Mouse (Mus musculus) heart, postnatal 0 days (tissue): ENCODE results near the gene Sgpl1. TPM values are rescaled to one million over a fixed set of nuclear protein-coding genes. Genes with fewer than 3 reads are reported as not detected.

Experiments
- ATAC-seq: fragments of 200-750 bp; cut with Nextera tagmentation; 2 replicates; pipeline ENCODE4 v1.8.0; 2017; ENCODE audit warnings: low read depth, moderate number of reproducible peaks, moderate library complexity; ENCODE audit not compliant: insufficient read depth
- DNase-seq: peaks from one replicate; pipeline ENCODE4 v3.0.0-alpha.2; 2016; ENCODE audit warnings: low spot score
- H3K27ac ChIP-seq: fragments of 300-500 bp; sonication (generic); 2 replicates; pipeline ENCODE4 v1.5.1; 2014; ENCODE audit warnings: low read depth, mild to moderate bottlenecking
- H3K27me3 ChIP-seq: fragments of 300-500 bp; sonication (generic); 2 replicates; pipeline ENCODE4 v1.6.1; 2014; ENCODE audit warnings: low read length, mixed read lengths; ENCODE audit not compliant: control insufficient read depth, insufficient read depth
- H3K36me3 ChIP-seq: fragments of 300-500 bp; sonication (generic); replicated peaks from 2 replicates; pipeline ENCODE4 v1.6.1; 2014; ENCODE audit warnings: low read length, mixed read lengths; ENCODE audit not compliant: control insufficient read depth, insufficient read depth
- H3K4me1 ChIP-seq: fragments of 300-500 bp; sonication (generic); 2 replicates; pipeline ENCODE4 v1.6.1; 2014; ENCODE audit warnings: antibody characterized with exemption; ENCODE audit not compliant: control insufficient read depth, insufficient read depth
- H3K4me2 ChIP-seq: fragments of 300-500 bp; sonication (generic); 2 replicates; pipeline ENCODE4 v1.6.1; 2014; ENCODE audit warnings: low read depth, mild to moderate bottlenecking, low read length, moderate library complexity
- H3K4me3 ChIP-seq: fragments of 300-500 bp; sonication (generic); 2 replicates; pipeline ENCODE4 v1.5.1; 2014; ENCODE audit warnings: low read depth, low read length
- H3K9ac ChIP-seq: fragments of 300-500 bp; sonication (generic); replicated peaks from 2 replicates; pipeline ENCODE4 v1.6.1; 2014; ENCODE audit warnings: low read depth, low read length, mixed read lengths
- H3K9me3 ChIP-seq: fragments of 300-500 bp; sonication (generic); replicated peaks from 2 replicates; pipeline ENCODE4 v1.6.1; 2016; ENCODE audit warnings: low read length; ENCODE audit not compliant: control insufficient read depth
- CTCF ChIP-seq: IDR thresholded peaks from 2 replicates; pipeline ENCODE4 v1.5.1; 2016; ENCODE audit warnings: antibody characterized with exemption, control low read depth, low read depth
- EP300 ChIP-seq: IDR thresholded peaks from 2 replicates; pipeline ENCODE4 v1.6.1; 2016; ENCODE audit warnings: antibody characterized with exemption, low read depth
- WGBS: fragments of 180-500 bp; shearing (Covaris S2); extraction: QIAGEN DNeasy Blood & Tissue Kit; methylation state at CpG from one replicate; pipeline ENCODE4 v1.1.7; 2014; 5-methylcytosine and 5-hydroxymethylcytosine counted together
- microRNA-seq: library from miRNA; unstranded; fragments of <30 nt; microRNA quantifications from one replicate; pipeline ENCODE4, GENCODE M21; 2016
- polyA plus RNA-seq: library from polyadenylated mRNA; unstranded; fragments of >200 nt; fragmentation: Nextera tagmentation; extraction: Ambion mirVana; gene quantifications from 2 replicates; pipeline ENCODE4 v1.2.1, GENCODE M21; 2015
- total RNA-seq: library from RNA; depleted of rRNA; stranded (reverse); fragments of >200 nt; gene quantifications from 2 replicates; pipeline ENCODE4 v1.2.3, GENCODE M21; 2014; ENCODE audit warnings: low replicate concordance; rRNA removed

Gene Sgpl1
- total and polyA plus RNA-seq, 2 experiments from 2014 or later: 16.7 to 36.3 TPM

DNA sequence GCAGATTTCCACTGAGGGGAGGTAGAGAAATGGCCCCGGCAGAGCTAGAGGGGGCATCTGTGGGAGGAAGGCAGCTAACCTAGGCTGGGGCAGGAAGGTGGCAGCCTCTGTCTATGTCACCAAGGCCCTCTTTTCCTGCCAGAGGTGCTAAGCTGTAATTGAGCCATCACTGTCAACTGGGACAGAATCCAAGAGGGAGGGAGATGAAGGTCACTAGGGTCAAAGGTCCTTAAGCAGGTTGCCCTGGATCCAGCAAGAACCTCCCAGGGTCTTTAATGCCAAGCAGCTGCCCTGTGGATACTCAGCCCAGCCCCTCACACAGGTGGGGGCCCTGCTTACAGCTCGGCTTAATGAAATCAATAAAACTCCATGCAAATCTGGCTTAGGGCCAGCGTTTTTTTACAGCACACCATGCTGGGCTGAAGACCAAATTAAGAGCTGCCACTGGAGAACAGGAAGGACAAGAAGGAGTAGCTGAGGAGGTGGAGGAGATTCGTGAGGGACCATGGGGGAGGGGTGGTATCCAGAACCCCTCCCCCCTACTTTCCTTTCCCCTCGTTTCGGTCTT lies 87.9 kb downstream of the Sgpl1 start:
- ATAC-seq: peak; percentile 16; the same call in 1 of the 2 replicates
- Histone ChIP-seq H3K9me3 (peaks cover 8% of the 10 kb centered on the region; the same call in 1 of the 2 replicates), H3K9ac (no peak overlapping the region), H3K4me2 (no peak overlapping the region), H3K4me3 (no peak overlapping the region), H3K27me3 (no peaks in the 10 kb centered on the region), H3K4me1 (peaks cover 9% of the 10 kb centered on the region; the same call in 1 of the 2 replicates), H3K36me3 (no peaks in the 10 kb centered on the region), H3K27ac (0 out of 2 replicates have a peak overlapping the region, but pooled peaks have one; percentile 11)
- 21% methylated on average over 6 of the region's 6 CpGs for WGBS
- TF ChIP-seq EP300 (no peak), CTCF (no peak)
- no peak for DNase-seq

DNA sequence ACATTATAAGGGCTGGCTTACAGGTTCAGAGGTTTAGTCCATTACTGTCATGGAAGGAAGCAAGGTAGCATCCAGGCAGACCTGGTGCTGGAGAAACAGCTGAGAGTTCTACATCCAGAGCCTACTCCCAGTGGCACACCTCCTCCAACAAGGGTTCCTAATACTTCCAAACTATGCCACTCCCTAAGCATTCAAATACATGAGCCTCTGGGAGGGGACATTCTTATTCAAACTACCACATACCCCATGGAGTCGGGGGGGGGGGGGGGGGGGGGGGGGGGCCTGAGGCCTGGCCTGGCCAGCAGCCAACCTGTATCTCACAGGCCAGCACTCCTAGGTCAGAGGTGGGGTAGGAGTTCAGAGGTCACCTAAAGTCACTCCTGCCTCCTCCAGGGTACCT lies 88.4 kb downstream of the Sgpl1 start:
- Histone ChIP-seq H3K4me1 (peaks cover 9% of the 10 kb centered on the region; the same call in 1 of the 2 replicates), H3K9me3 (peaks cover 8% of the 10 kb centered on the region; the same call in 1 of the 2 replicates), H3K4me2 (no peak overlapping the region), H3K36me3 (no peaks in the 10 kb centered on the region), H3K4me3 (no peak overlapping the region), H3K27me3 (no peaks in the 10 kb centered on the region), H3K9ac (no peak overlapping the region), H3K27ac (0 out of 2 replicates have a peak overlapping the region, but pooled peaks have one; percentile 11)
- DNase-seq: no peak
- TF ChIP-seq EP300 (no peak), CTCF (no peak)
- WGBS: no CpG with 5 or more reads among the region's 1 CpGs
- ATAC-seq: no peak

DNA sequence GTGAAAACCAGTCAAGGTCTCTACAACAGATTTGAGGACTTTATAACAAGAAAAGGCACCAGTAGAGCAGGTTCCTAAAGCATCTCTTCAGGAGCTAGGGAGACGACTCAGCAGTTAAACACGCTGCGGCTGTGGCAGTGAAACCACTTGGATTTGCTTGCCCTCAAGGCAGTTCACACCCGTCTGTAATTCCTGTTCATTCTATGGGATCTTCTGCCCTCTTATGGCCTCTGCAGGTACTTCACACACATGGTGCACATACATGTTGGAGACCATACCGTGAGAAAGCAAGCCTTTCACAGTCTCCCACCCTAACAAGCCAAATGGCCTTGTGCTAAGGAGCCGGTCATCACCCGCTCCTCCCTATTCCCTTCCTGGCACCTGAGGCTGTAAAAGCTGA lies 90.8 kb downstream of the Sgpl1 start:
- no peak for ATAC-seq
- WGBS: 96% methylated on average over 7 of the region's 7 CpGs
- no peaks in the 10 kb centered on the region for H3K27me3 ChIP-seq

DNA sequence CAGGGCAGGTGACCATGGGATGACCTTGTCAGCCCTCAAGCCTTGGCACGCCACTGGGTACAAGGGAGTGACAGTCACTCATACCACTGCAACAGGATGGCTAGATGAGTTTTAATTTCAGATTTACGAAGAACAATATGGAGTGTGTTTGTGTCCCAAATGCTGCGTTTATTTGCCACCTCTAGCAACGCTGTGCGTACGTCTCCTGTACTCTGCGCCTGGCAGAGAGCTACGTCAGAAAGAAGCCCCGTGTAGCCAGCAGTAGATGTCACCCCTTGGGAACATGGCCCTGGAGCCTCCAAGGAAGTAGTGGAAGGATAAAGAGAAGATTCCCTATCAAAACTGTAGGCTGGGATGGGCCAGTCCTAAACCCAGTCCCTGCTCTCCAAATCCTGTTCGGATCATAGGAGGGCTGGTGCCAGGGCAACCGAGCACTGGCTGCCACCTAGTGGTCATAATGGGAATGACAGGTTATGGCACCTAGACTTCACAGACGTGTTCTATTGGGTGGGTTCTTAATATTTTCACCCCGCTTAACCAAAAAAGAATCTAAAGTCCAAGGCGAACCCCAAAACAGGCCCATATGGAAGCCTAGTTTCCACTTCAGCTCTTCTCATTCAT lies 95.4 kb downstream of the Sgpl1 start:
- Histone ChIP-seq H3K27me3 (no peaks in the 10 kb centered on the region), H3K4me3 (no peak overlapping the region), H3K4me2 (no peak overlapping the region), H3K4me1 (no peaks in the 10 kb centered on the region), H3K9ac (no peak overlapping the region), H3K36me3 (no peaks in the 10 kb centered on the region), H3K27ac (no peak overlapping the region), H3K9me3 (peaks cover 8% of the 10 kb centered on the region; the same call in 1 of the 2 replicates)
- ATAC-seq (peak; percentile 58; the same call in 1 of the 2 replicates), DNase-seq (peak; percentile 73)
- WGBS: 56% methylated on average over 14 of the region's 14 CpGs
- peak; percentile 96 for TF ChIP-seq CTCF
- no peak for TF ChIP-seq EP300

More for the DNA sequence above, 90.8 kb downstream of the Sgpl1 start:
- Histone ChIP-seq H3K27ac (no peak overlapping the region), H3K4me1 (peaks cover 9% of the 10 kb centered on the region; the same call in 1 of the 2 replicates), H3K9ac (no peak overlapping the region), H3K4me3 (no peak overlapping the region), H3K36me3 (no peaks in the 10 kb centered on the region), H3K9me3 (peaks cover 8% of the 10 kb centered on the region; the same call in 1 of the 2 replicates), H3K4me2 (no peak overlapping the region)
- no peak for TF ChIP-seq EP300
- DNase-seq: no peak

Small RNAs within 50 kb of the gene (microRNA-seq; reads per million reads assigned to microRNA genes)
- not detected for gene Gm44308

Other genes starting within 250 kb of the Sgpl1 start
- gene Pcbd1, start 58.4 kb downstream of the Sgpl1 start, total RNA-seq: 30.3 and 56.1 TPM in 2 replicates
- 52.1 and 54.1 TPM in 2 replicates for gene Pcbd1, start 58.4 kb downstream of the Sgpl1 start, polyA plus RNA-seq
- gene Tbata, start 24.3 kb upstream of the Sgpl1 start, total RNA-seq: not detected in 2 replicates
- gene Tbata, start 24.3 kb upstream of the Sgpl1 start, polyA plus RNA-seq: 0.16 and 0.36 TPM in 2 replicates
- 4.3 and 6.1 TPM in 2 replicates for gene Adamts14, start 125.7 kb upstream of the Sgpl1 start, total RNA-seq
- 1.0 and 1.2 TPM in 2 replicates for gene Adamts14, start 125.7 kb upstream of the Sgpl1 start, polyA plus RNA-seq
- not detected in 2 replicates for gene Prf1, start 150.1 kb upstream of the Sgpl1 start, total RNA-seq
- gene Prf1, start 150.1 kb upstream of the Sgpl1 start, polyA plus RNA-seq: 0.04 TPM in 1 of 2 replicates, not detected in the other
- gene Pald1, start 235.8 kb upstream of the Sgpl1 start, total RNA-seq: 27.7 and 66.8 TPM in 2 replicates
- 13.8 and 17.9 TPM in 2 replicates for gene Pald1, start 235.8 kb upstream of the Sgpl1 start, polyA plus RNA-seq